Mouse (Mus musculus): ENCODE measurements around the gene Lrrc8e. TPM values are rescaled to one million over a fixed set of nuclear protein-coding genes. Genes with fewer than 3 reads are reported as not detected.

Lrrc8e gene
- polyA plus RNA-seq (2016; fragmentation: Nextera tagmentation; extraction: Ambion mirVana), result 0.18 and 0.37 TPM in 2 replicates

- Histone ChIP-seq H3K9ac (peak within 1 kb of the TSS; percentile 42; the same call in 1 of the 2 replicates), H3K27ac (no peak within 1 kb of the TSS), H3K4me1 (peaks cover 20% of the 10 kb centered on the region), H3K27me3 (replicated peaks) (peaks cover 71% of the 10 kb centered on the region), H3K4me3 (peak within 1 kb of the TSS; percentile 32), H3K9me3 (replicated peaks) (no peaks in the 10 kb centered on the region), H3K4me2 (peak within 1 kb of the TSS; percentile 61), H3K36me3 (no peaks in the 10 kb centered on the region)
- ATAC-seq, result peak; percentile 73
- 9% methylated on average over 33 of the region's 33 CpGs for WGBS (ENCODE audit: insufficient replicate concordance)
These were observed at the start of gene Lrrc8e for GRCm38 (mm10) chr8:4226739-4227347. TSS of gene Lrrc8e (plus strand) at chr8:4226827.

GRCm38 (mm10) chr8:4183409-4183808 lies 43.2 kb upstream of the Lrrc8e start:
- peaks cover 9% of the 10 kb centered on the region for H3K4me1 ChIP-seq
- no peak overlapping the region for H3K27ac ChIP-seq
- no peak for ATAC-seq
- no peak overlapping the region for H3K9ac ChIP-seq
- H3K4me2 ChIP-seq, result no peak overlapping the region
- no peaks in the 10 kb centered on the region; the same call in 1 of the 2 replicates for H3K27me3 ChIP-seq (replicated peaks)
- H3K9me3 ChIP-seq (replicated peaks), result no peaks in the 10 kb centered on the region
- peaks cover 8% of the 10 kb centered on the region; the same call in 1 of the 2 replicates for H3K36me3 ChIP-seq
- 71% methylated on average over 8 of the region's 8 CpGs for WGBS (ENCODE audit: insufficient replicate concordance)
- no peak overlapping the region for H3K4me3 ChIP-seq

GRCm38 (mm10) chr8:4186151-4186550 lies 40.5 kb upstream of the Lrrc8e start:
- H3K4me2 ChIP-seq, result no peak overlapping the region
- H3K4me3 ChIP-seq, result no peak overlapping the region
- 79% methylated on average over 2 of the region's 2 CpGs for WGBS (ENCODE audit: insufficient replicate concordance)
- H3K36me3 ChIP-seq, result peaks cover 8% of the 10 kb centered on the region; the same call in 1 of the 2 replicates
- peak overlapping the region; percentile 22; the same call in 1 of the 2 replicates for H3K27ac ChIP-seq
- ATAC-seq, result no peak
- H3K9ac ChIP-seq, result no peak overlapping the region
- H3K27me3 ChIP-seq (replicated peaks), result no peaks in the 10 kb centered on the region
- H3K4me1 ChIP-seq, result peaks cover 26% of the 10 kb centered on the region
- no peaks in the 10 kb centered on the region for H3K9me3 ChIP-seq (replicated peaks)

GRCm38 (mm10) chr8:4188605-4189004 lies 38.0 kb upstream of the Lrrc8e start:
- Histone ChIP-seq H3K4me3 (no peak overlapping the region), H3K4me2 (peak overlapping the region; percentile 64), H3K4me1 (peaks cover 35% of the 10 kb centered on the region), H3K36me3 (peaks cover 8% of the 10 kb centered on the region; the same call in 1 of the 2 replicates), H3K9me3 (replicated peaks) (no peaks in the 10 kb centered on the region), H3K27me3 (replicated peaks) (no peaks in the 10 kb centered on the region; the same call in 1 of the 2 replicates), H3K9ac (peak overlapping the region; percentile 65), H3K27ac (peak overlapping the region; percentile 87)
- ATAC-seq, result peak; percentile 64

- Histone ChIP-seq H3K36me3 (peaks cover 8% of the 10 kb centered on the region; the same call in 1 of the 2 replicates), H3K4me3 (peak overlapping the region; percentile 17; the same call in 1 of the 2 replicates), H3K4me2 (peak overlapping the region; percentile 64), H3K27me3 (replicated peaks) (peaks cover under 1% of the 10 kb centered on the region; the same call in 1 of the 2 replicates), H3K27ac (peak overlapping the region; percentile 87), H3K4me1 (peaks cover 36% of the 10 kb centered on the region), H3K9me3 (replicated peaks) (no peaks in the 10 kb centered on the region), H3K9ac (peak overlapping the region; percentile 65)
- WGBS (ENCODE audit: insufficient replicate concordance), result 16% methylated on average over 3 of the region's 3 CpGs
- peak; percentile 98 for ATAC-seq
These were observed 37.5 kb upstream of the Lrrc8e start for GRCm38 (mm10) chr8:4189031-4189722.

GRCm38 (mm10) chr8:4192305-4192704 lies 34.3 kb upstream of the Lrrc8e start:
- peaks cover 36% of the 10 kb centered on the region for H3K4me1 ChIP-seq
- peaks cover 5% of the 10 kb centered on the region; the same call in 1 of the 2 replicates for H3K36me3 ChIP-seq
- H3K27ac ChIP-seq, result no peak overlapping the region
- H3K27me3 ChIP-seq (replicated peaks), result peaks cover 4% of the 10 kb centered on the region; the same call in 1 of the 2 replicates
- H3K4me3 ChIP-seq, result no peak overlapping the region
- 63% methylated on average over 5 of the region's 5 CpGs for WGBS (ENCODE audit: insufficient replicate concordance)
- H3K4me2 ChIP-seq, result no peak overlapping the region
- no peak overlapping the region for H3K9ac ChIP-seq
- no peaks in the 10 kb centered on the region for H3K9me3 ChIP-seq (replicated peaks)
- no peak for ATAC-seq

- peaks cover 4% of the 10 kb centered on the region; the same call in 1 of the 2 replicates for H3K27me3 ChIP-seq (replicated peaks)
- H3K36me3 ChIP-seq, result no peaks in the 10 kb centered on the region
- peak; percentile 53; the same call in 1 of the 2 replicates for ATAC-seq
- no peak overlapping the region for H3K27ac ChIP-seq
- no peak overlapping the region for H3K4me3 ChIP-seq
- H3K9ac ChIP-seq, result no peak overlapping the region
- no peaks in the 10 kb centered on the region for H3K9me3 ChIP-seq (replicated peaks)
- WGBS (ENCODE audit: insufficient replicate concordance), result 10% methylated on average over 18 of the region's 18 CpGs
- peaks cover 31% of the 10 kb centered on the region for H3K4me1 ChIP-seq
- H3K4me2 ChIP-seq, result peak overlapping the region; percentile 34
These were observed 33.6 kb upstream of the Lrrc8e start for GRCm38 (mm10) chr8:4192807-4193587.

- no peak for ATAC-seq
- Histone ChIP-seq H3K9me3 (replicated peaks) (no peaks in the 10 kb centered on the region), H3K4me3 (no peak overlapping the region), H3K4me1 (peaks cover 26% of the 10 kb centered on the region), H3K36me3 (no peaks in the 10 kb centered on the region), H3K27ac (no peak overlapping the region), H3K27me3 (replicated peaks) (peaks cover 4% of the 10 kb centered on the region; the same call in 1 of the 2 replicates), H3K4me2 (peak overlapping the region; percentile 34), H3K9ac (no peak overlapping the region)
- WGBS (ENCODE audit: insufficient replicate concordance), result 53% methylated on average over 7 of the region's 7 CpGs
These were observed 33.1 kb upstream of the Lrrc8e start for GRCm38 (mm10) chr8:4193588-4193894.

- Histone ChIP-seq H3K9me3 (replicated peaks) (no peaks in the 10 kb centered on the region), H3K36me3 (no peaks in the 10 kb centered on the region), H3K4me3 (no peak overlapping the region), H3K4me1 (peaks cover 10% of the 10 kb centered on the region), H3K27ac (no peak overlapping the region), H3K27me3 (replicated peaks) (peaks cover 44% of the 10 kb centered on the region), H3K4me2 (no peak overlapping the region), H3K9ac (no peak overlapping the region)
- 20% methylated on average over 2 of the region's 2 CpGs for WGBS (ENCODE audit: insufficient replicate concordance)
- no peak for ATAC-seq
These were observed 25.3 kb upstream of the Lrrc8e start for GRCm38 (mm10) chr8:4201321-4201720.

GRCm38 (mm10) chr8:4205246-4206123 lies 21.1 kb upstream of the Lrrc8e start:
- H3K4me3 ChIP-seq, result peak overlapping the region; percentile 18
- WGBS (ENCODE audit: insufficient replicate concordance), result 17% methylated on average over 38 of the region's 38 CpGs
- peaks cover 84% of the 10 kb centered on the region for H3K27me3 ChIP-seq (replicated peaks)
- 0 out of 2 replicates have a peak overlapping the region, but pooled peaks have one; percentile 14 for H3K9ac ChIP-seq
- H3K4me1 ChIP-seq, result peaks cover 20% of the 10 kb centered on the region
- H3K36me3 ChIP-seq, result no peaks in the 10 kb centered on the region
- no peaks in the 10 kb centered on the region for H3K9me3 ChIP-seq (replicated peaks)
- peak overlapping the region; percentile 46 for H3K4me2 ChIP-seq
- H3K27ac ChIP-seq, result no peak overlapping the region
- ATAC-seq, result no peak
